Mouse (Mus musculus) midbrain, embryonic 16.5 days (tissue): ENCODE data around the gene Fcer2a. TPM values are rescaled to one million over a fixed set of nuclear protein-coding genes. Genes with fewer than 3 reads are reported as not detected.

Experiments
- ATAC-seq: fragments of 200-750 bp; cut with Nextera tagmentation; 2 replicates; pipeline ENCODE4 v1.8.0; 2017; ENCODE audit warnings: moderate TSS enrichment
- H3K27ac ChIP-seq: fragments of 300-500 bp; sonication (generic); 2 replicates; pipeline ENCODE4 v1.5.1; 2014; ENCODE audit warnings: mild to moderate bottlenecking, low read length, mixed read lengths
- H3K27me3 ChIP-seq: fragments of 300-500 bp; sonication (generic); 2 replicates; pipeline ENCODE4 v1.6.1; 2014; ENCODE audit warnings: low read depth, low read length, mixed read lengths; ENCODE audit not compliant: control insufficient read depth, insufficient read depth
- H3K36me3 ChIP-seq: fragments of 300-500 bp; sonication (generic); 2 replicates; pipeline ENCODE4 v1.6.1; 2014; ENCODE audit warnings: mild to moderate bottlenecking, low read length, moderate library complexity, mixed read lengths; ENCODE audit not compliant: control insufficient read depth, insufficient read depth
- H3K4me1 ChIP-seq: fragments of 300-500 bp; sonication (generic); 2 replicates; pipeline ENCODE4 v1.6.1; 2014; ENCODE audit warnings: mild to moderate bottlenecking, low read length, mixed read lengths; ENCODE audit not compliant: control insufficient read depth, insufficient read depth
- H3K4me2 ChIP-seq: fragments of 300-500 bp; sonication (generic); 2 replicates; pipeline ENCODE4 v1.6.1; 2014; ENCODE audit warnings: mild to moderate bottlenecking, low read length, mixed read lengths
- H3K4me3 ChIP-seq: fragments of 300-500 bp; sonication (generic); 2 replicates; pipeline ENCODE4 v1.5.1; 2014; ENCODE audit warnings: low read depth, mild to moderate bottlenecking, low read length, moderate library complexity, mixed read lengths
- H3K9ac ChIP-seq: fragments of 300-500 bp; sonication (generic); 2 replicates; pipeline ENCODE4 v1.6.1; 2014; ENCODE audit warnings: low read depth, low read length, mixed read lengths
- H3K9me3 ChIP-seq: fragments of 300-500 bp; sonication (generic); replicated peaks from 2 replicates; pipeline ENCODE4 v1.6.1; 2014; ENCODE audit warnings: mild to moderate bottlenecking, low read length, mixed read lengths; ENCODE audit not compliant: control insufficient read depth, poor library complexity, severe bottlenecking
- WGBS: fragments of 180-500 bp; shearing (Covaris S2); extraction: QIAGEN DNeasy Blood & Tissue Kit; methylation state at CpG from one replicate; pipeline ENCODE4 v1.1.7; 2014; 5-methylcytosine and 5-hydroxymethylcytosine counted together
- polyA plus RNA-seq: library from polyadenylated mRNA; unstranded; fragments of >200 nt; fragmentation: Nextera tagmentation; extraction: Ambion mirVana; gene quantifications from 2 replicates; pipeline ENCODE4 v1.2.1, GENCODE M21; 2015

Gene Fcer2a
- polyA plus RNA-seq, 1 experiment from 2014 or later: 0.63 TPM

DNA sequence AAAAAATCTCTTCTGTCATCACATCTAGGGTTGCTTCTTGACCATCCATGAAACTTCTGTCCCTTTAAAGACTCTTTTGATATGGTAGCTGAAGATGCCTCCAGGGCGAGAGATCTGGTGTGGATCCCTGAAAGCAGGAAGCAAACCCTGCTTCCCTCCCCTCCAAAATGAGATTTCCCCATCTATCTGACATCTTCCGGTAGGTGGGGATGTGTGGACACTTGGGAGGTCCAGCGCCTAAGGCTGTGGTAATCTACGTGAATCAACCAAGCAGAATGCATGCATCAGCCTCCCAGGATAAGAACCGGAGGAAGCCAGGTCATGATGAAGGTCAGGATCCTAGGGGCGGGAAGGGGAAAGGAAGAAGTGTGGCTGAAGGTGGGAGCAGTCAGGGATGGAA, 28.5 kb downstream of the Fcer2a start, which contains the start of gene Mcemp1:
Gene Mcemp1 (plus strand): TSS at position 248 of the 400 bp plus-strand sequence.
- H3K36me3 ChIP-seq: no peaks in the 10 kb centered on the region
- H3K4me3 ChIP-seq: no peak within 1 kb of the TSS
- no peak within 1 kb of the TSS for H3K4me2 ChIP-seq
- no peak for ATAC-seq
- no peak within 1 kb of the TSS for H3K27ac ChIP-seq
- H3K9me3 ChIP-seq: no peaks in the 10 kb centered on the region
- 84% methylated on average over 6 of the region's 6 CpGs for WGBS
- H3K9ac ChIP-seq: no peak within 1 kb of the TSS
- no peaks in the 10 kb centered on the region for H3K27me3 ChIP-seq
- H3K4me1 ChIP-seq: no peaks in the 10 kb centered on the region

GRCm38 (mm10) chr8:3664405-3664804, 29.6 kb downstream of the Fcer2a start:
- Histone ChIP-seq H3K9me3 (no peaks in the 10 kb centered on the region), H3K4me3 (no peak overlapping the region), H3K27ac (no peak overlapping the region), H3K27me3 (no peaks in the 10 kb centered on the region), H3K36me3 (no peaks in the 10 kb centered on the region), H3K9ac (no peak overlapping the region), H3K4me1 (no peaks in the 10 kb centered on the region), H3K4me2 (no peak overlapping the region)
- no peak for ATAC-seq
- WGBS: 76% methylated on average over 5 of the region's 5 CpGs

GRCm38 (mm10) chr8:3660889-3661288, 33.1 kb downstream of the Fcer2a start:
- H3K27me3 ChIP-seq: no peaks in the 10 kb centered on the region
- no peak overlapping the region for H3K27ac ChIP-seq
- 81% methylated on average over 8 of the region's 8 CpGs for WGBS
- H3K9ac ChIP-seq: no peak overlapping the region
- H3K36me3 ChIP-seq: no peaks in the 10 kb centered on the region
- ATAC-seq: no peak
- H3K9me3 ChIP-seq: no peaks in the 10 kb centered on the region
- no peak overlapping the region for H3K4me2 ChIP-seq
- H3K4me1 ChIP-seq: peaks cover 5% of the 10 kb centered on the region; the same call in 1 of the 2 replicates
- no peak overlapping the region for H3K4me3 ChIP-seq

GRCm38 (mm10) chr8:3656725-3657381, 37.1 kb downstream of the Fcer2a start:
- H3K4me3 ChIP-seq: peak overlapping the region; percentile 13
- no peak overlapping the region for H3K27ac ChIP-seq
- peak overlapping the region; percentile 40; the same call in 1 of the 2 replicates for H3K4me2 ChIP-seq
- ATAC-seq: peak; percentile 79
- 16% methylated on average over 7 of the region's 7 CpGs for WGBS
- H3K36me3 ChIP-seq: no peaks in the 10 kb centered on the region
- H3K27me3 ChIP-seq: no peaks in the 10 kb centered on the region
- peaks cover 5% of the 10 kb centered on the region; the same call in 1 of the 2 replicates for H3K4me1 ChIP-seq
- 0 out of 2 replicates have a peak overlapping the region, but pooled peaks have one; percentile 15 for H3K9ac ChIP-seq
- H3K9me3 ChIP-seq: no peaks in the 10 kb centered on the region

GRCm38 (mm10) chr8:3655526-3655925, 38.4 kb downstream of the Fcer2a start, which contains the start of gene Retn:
Retn (plus strand) TSS chr8:3655770.
- no peak for ATAC-seq
- H3K4me3 ChIP-seq: no peak within 1 kb of the TSS
- no peak within 1 kb of the TSS for H3K4me2 ChIP-seq
- no peaks in the 10 kb centered on the region for H3K36me3 ChIP-seq
- no peaks in the 10 kb centered on the region for H3K27me3 ChIP-seq
- H3K9me3 ChIP-seq: no peaks in the 10 kb centered on the region
- no peak within 1 kb of the TSS for H3K27ac ChIP-seq
- no peak within 1 kb of the TSS for H3K9ac ChIP-seq
- peaks cover 5% of the 10 kb centered on the region; the same call in 1 of the 2 replicates for H3K4me1 ChIP-seq
- 78% methylated on average over 3 of the region's 3 CpGs for WGBS

DNA sequence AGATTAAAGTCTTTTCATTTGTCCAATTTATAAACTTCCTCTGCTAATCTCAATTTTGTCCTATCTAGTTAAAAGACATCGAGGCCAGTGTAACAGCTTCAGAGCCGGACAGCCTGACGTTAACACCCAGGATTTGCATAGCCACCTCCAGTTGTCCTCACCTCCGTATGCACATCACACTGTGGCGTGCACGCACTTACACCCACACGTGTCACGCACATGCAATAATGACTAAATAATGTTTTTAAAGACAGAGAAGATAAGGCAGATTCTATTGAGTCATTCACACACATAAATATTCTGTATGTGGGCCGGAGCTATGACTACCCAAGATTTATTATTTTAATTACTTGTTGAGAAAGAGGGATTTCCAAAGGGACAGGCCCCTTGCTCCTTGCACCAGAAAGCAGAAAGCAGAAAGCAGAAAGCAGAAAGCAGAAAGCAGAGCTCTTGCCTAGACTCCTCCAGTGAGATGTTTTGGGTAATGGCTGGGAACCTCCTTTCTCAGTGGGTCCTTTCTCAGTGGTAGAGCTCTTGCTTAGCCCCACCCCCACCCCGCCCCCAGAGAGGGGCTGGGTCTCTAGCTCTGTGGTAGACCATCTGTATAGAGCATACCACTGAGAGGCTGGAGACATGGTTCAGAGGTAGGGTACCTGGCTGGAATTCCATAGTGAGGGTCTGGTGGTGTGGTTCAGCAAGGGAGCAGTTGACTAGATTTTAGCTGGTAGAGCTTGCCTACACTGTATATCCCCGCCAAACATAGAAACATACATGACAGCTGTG, 39.1 kb downstream of the Fcer2a start:
- WGBS: 79% methylated on average over 11 of the region's 11 CpGs
- Histone ChIP-seq H3K36me3 (no peaks in the 10 kb centered on the region), H3K27me3 (no peaks in the 10 kb centered on the region), H3K9me3 (no peaks in the 10 kb centered on the region), H3K4me2 (no peak overlapping the region), H3K4me3 (no peak overlapping the region), H3K4me1 (peaks cover 5% of the 10 kb centered on the region; the same call in 1 of the 2 replicates), H3K9ac (no peak overlapping the region), H3K27ac (no peak overlapping the region)
- no peak for ATAC-seq

GRCm38 (mm10) chr8:3652845-3653244, 41.1 kb downstream of the Fcer2a start:
- H3K36me3 ChIP-seq: no peaks in the 10 kb centered on the region
- H3K9ac ChIP-seq: no peak overlapping the region
- no peak overlapping the region for H3K27ac ChIP-seq
- H3K27me3 ChIP-seq: no peaks in the 10 kb centered on the region
- H3K9me3 ChIP-seq: no peaks in the 10 kb centered on the region
- no peak for ATAC-seq
- no peak overlapping the region for H3K4me2 ChIP-seq
- WGBS: 67% methylated on average over 3 of the region's 3 CpGs
- peaks cover 5% of the 10 kb centered on the region; the same call in 1 of the 2 replicates for H3K4me1 ChIP-seq
- H3K4me3 ChIP-seq: no peak overlapping the region

DNA sequence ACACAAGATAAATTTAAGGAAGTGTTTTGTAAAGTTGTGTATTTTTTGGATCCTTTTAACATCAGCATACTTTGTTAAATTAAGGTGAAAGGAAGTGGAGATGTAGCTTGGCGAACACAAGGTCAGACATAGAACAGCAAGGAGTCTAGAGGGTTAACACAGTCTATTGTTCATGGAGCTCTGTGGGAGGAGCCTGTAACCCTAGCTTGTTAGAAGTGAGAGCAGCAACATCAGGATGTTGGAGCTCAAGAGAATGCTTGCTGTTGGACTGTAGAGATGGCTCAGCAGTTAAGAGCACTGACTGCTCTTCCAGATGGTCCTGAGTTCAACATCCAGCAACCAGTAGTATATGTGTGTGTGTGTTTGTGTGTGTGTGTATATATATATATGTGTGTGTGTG, 45.0 kb downstream of the Fcer2a start:
- ATAC-seq: no peak
- Histone ChIP-seq H3K4me1 (no peaks in the 10 kb centered on the region), H3K4me3 (no peak overlapping the region), H3K9me3 (no peaks in the 10 kb centered on the region), H3K27ac (no peak overlapping the region), H3K27me3 (no peaks in the 10 kb centered on the region), H3K36me3 (no peaks in the 10 kb centered on the region), H3K4me2 (no peak overlapping the region), H3K9ac (no peak overlapping the region)
- 18% methylated on average over 1 of the region's 1 CpGs for WGBS

DNA sequence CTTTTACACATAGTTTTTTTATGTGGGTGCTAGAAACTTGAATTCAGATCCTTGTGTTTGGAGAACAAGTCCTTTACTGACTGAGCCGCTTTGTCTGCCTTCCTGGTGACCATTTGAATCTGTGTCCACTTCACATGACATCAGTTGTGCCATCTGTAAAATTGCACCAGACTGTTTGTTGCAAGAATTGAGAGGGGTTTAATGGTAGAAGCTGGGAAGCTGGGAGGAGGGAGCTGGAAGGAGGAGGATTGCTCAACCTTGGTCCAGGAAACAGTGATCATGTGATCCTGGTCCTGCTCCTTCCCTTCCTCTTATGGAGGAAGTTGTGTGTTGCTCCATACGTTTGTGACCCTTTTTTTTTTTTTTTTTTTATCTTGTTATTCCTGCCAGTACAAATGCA, 45.7 kb downstream of the Fcer2a start:
- H3K4me1 ChIP-seq: no peaks in the 10 kb centered on the region
- WGBS: 67% methylated on average over 2 of the region's 2 CpGs
- H3K4me3 ChIP-seq: no peak overlapping the region
- no peaks in the 10 kb centered on the region for H3K9me3 ChIP-seq
- no peak for ATAC-seq
- no peak overlapping the region for H3K4me2 ChIP-seq
- H3K27ac ChIP-seq: no peak overlapping the region
- H3K27me3 ChIP-seq: no peaks in the 10 kb centered on the region
- no peaks in the 10 kb centered on the region for H3K36me3 ChIP-seq
- H3K9ac ChIP-seq: no peak overlapping the region
